Mouse (Mus musculus) limb, embryonic 12.5 days (tissue): Measurements from ENCODE around the gene Olfr746. TPM values are rescaled to one million over a fixed set of nuclear protein-coding genes. Genes with fewer than 3 reads are reported as not detected.

ENCODE experiments used
- ATAC-seq: fragments of 200-750 bp; cut with Nextera tagmentation; 2 replicates; pipeline ENCODE4 v1.8.0; 2017; ENCODE audit warnings: low read depth, moderate TSS enrichment; ENCODE audit not compliant: insufficient number of reproducible peaks, insufficient read depth, low FRiP score, low TSS enrichment
- H3K27ac ChIP-seq: fragments of 300-500 bp; sonication (generic); 2 replicates; pipeline ENCODE4 v1.5.1; 2016; ENCODE audit warnings: mild to moderate bottlenecking, moderate library complexity
- H3K27me3 ChIP-seq: fragments of 300-500 bp; sonication (generic); 2 replicates; pipeline ENCODE4 v1.6.1; 2016; ENCODE audit warnings: mild to moderate bottlenecking, moderate library complexity
- H3K36me3 ChIP-seq: fragments of 300-500 bp; sonication (generic); 2 replicates; pipeline ENCODE4 v1.6.1; 2016; ENCODE audit warnings: mild to moderate bottlenecking, moderate library complexity
- H3K4me1 ChIP-seq: fragments of 300-500 bp; sonication (generic); replicated peaks from 2 replicates; pipeline ENCODE4 v1.6.1; 2016
- H3K4me2 ChIP-seq: fragments of 300-500 bp; sonication (generic); 2 replicates; pipeline ENCODE4 v1.6.1; 2016; ENCODE audit warnings: mild to moderate bottlenecking, moderate library complexity
- H3K4me3 ChIP-seq: fragments of 300-500 bp; sonication (generic); replicated peaks from 2 replicates; pipeline ENCODE4 v1.5.1; 2016; ENCODE audit warnings: mild to moderate bottlenecking
- H3K9ac ChIP-seq: fragments of 300-500 bp; sonication (generic); replicated peaks from 2 replicates; pipeline ENCODE4 v1.6.1; 2016; ENCODE audit warnings: mild to moderate bottlenecking, moderate library complexity
- H3K9me3 ChIP-seq: fragments of 300-500 bp; sonication (generic); 2 replicates; pipeline ENCODE4 v1.6.1; 2016; ENCODE audit warnings: mild to moderate bottlenecking, moderate library complexity
- WGBS: fragments of 180-500 bp; shearing (Covaris S2); methylation state at CpG from one replicate; pipeline ENCODE4 v1.1.7; 2016; 5-methylcytosine and 5-hydroxymethylcytosine counted together
- polyA plus RNA-seq: library from polyadenylated mRNA; unstranded; fragments of >200 nt; fragmentation: Nextera tagmentation; extraction: Ambion mirVana; gene quantifications from 2 replicates; pipeline ENCODE4 v1.2.1, GENCODE M21; 2016

Olfr746 gene
- polyA plus RNA-seq = not detected in 2 replicates

DNA sequence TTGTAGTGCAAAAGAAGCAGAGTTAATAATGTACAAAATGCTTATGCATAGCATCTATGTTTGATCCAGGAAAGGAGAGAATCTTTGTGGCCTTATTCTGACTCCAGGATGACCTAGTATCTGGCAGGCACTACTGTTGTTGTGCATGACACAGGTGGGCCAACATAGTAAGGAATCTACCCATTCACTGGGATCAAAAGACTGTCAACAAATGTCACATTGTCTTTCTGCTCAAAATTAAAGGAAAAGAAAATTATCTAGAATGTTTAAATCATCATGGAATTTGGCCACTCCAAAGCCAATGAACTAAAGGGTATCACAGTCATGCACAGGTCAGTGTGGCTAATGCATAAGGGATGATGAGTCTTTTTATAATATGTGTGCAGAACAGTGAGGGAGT, at the start of gene Olfr746:
TSS of gene Olfr746 (plus strand) at position 301 of the 400 bp plus-strand sequence.
- H3K9me3 ChIP-seq = no peaks in the 10 kb centered on the region
- H3K4me1 ChIP-seq = no peaks in the 10 kb centered on the region
- no peak within 1 kb of the TSS for H3K4me2 ChIP-seq
- no peak for ATAC-seq
- H3K36me3 ChIP-seq = no peaks in the 10 kb centered on the region
- no peak within 1 kb of the TSS for H3K4me3 ChIP-seq
- H3K27ac ChIP-seq = no peak within 1 kb of the TSS
- H3K9ac ChIP-seq = no peak within 1 kb of the TSS
- H3K27me3 ChIP-seq = no peaks in the 10 kb centered on the region

DNA sequence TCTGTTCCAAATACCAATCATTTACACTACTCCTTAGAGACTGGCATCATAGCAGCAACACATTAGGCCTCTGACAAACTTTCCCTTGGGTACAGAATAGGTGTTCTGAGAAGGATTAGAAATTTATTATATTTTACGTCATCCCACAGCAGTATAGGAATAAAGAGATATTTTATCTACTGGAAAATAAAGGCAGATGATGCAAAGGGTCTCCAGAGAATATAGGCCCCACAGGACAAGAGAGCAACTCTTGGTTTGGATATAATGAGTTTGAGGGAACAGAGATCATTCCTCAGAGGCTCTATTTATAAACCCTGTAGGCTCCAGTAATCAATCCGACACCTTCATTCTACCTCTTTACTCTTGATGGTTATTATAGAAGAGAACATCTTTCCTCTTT, 32.3 kb upstream of the Olfr746 start, which contains the start of gene Olfr744:
TSS of gene Olfr744 (plus strand) at position 301 of the 400 bp plus-strand sequence.
- no peak within 1 kb of the TSS for H3K4me3 ChIP-seq
- no peaks in the 10 kb centered on the region for H3K27me3 ChIP-seq
- ATAC-seq = no peak
- no peak within 1 kb of the TSS for H3K27ac ChIP-seq
- no peaks in the 10 kb centered on the region for H3K9me3 ChIP-seq
- no peaks in the 10 kb centered on the region for H3K36me3 ChIP-seq
- H3K9ac ChIP-seq = no peak within 1 kb of the TSS
- no peaks in the 10 kb centered on the region for H3K4me1 ChIP-seq
- WGBS = 83% methylated on average over 2 of the region's 2 CpGs
- H3K4me2 ChIP-seq = no peak within 1 kb of the TSS

DNA sequence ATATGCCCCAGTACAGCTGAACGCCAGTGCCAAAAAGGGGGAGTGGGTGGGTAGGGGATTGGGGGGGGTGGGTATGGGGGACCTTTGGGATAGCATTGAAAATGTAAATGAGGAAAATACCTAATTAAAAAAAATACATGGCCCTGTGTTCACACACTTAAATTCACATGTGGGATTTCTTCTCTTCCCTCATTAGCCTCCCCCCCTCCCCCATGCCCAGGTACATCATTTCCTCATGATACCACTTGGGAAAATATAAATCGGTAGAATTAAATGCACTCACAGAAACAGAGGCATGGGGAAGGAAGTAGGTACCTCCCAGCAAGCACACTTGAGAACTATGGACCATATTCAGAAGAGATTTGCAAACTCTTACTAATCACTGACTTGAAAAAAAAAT, 7.8 kb upstream of the Olfr746 start, which contains the start of gene Olfr745:
TSS of gene Olfr745 (plus strand) at position 301 of the 400 bp plus-strand sequence.
- WGBS = 86% methylated on average over 2 of the region's 2 CpGs

GRCm38 (mm10) chr14:50693106-50693505, 46.2 kb downstream of the Olfr746 start, which contains the start of gene Olfr747:
Olfr747 (minus strand) TSS chr14:50693206.
- H3K4me1 ChIP-seq = no peaks in the 10 kb centered on the region
- no peaks in the 10 kb centered on the region for H3K9me3 ChIP-seq
- no peaks in the 10 kb centered on the region for H3K36me3 ChIP-seq
- no peak within 1 kb of the TSS for H3K27ac ChIP-seq
- no peak within 1 kb of the TSS for H3K9ac ChIP-seq
- ATAC-seq = no peak
- H3K4me2 ChIP-seq = no peak within 1 kb of the TSS
- WGBS = 85% methylated on average over 3 of the region's 3 CpGs
- H3K27me3 ChIP-seq = no peaks in the 10 kb centered on the region
- H3K4me3 ChIP-seq = no peak within 1 kb of the TSS

More for the DNA sequence above, 7.8 kb upstream of the Olfr746 start, which contains the start of gene Olfr745:
- H3K36me3 ChIP-seq = no peaks in the 10 kb centered on the region
- H3K4me3 ChIP-seq = no peak within 1 kb of the TSS
- ATAC-seq = no peak
- no peak within 1 kb of the TSS for H3K4me2 ChIP-seq
- no peak within 1 kb of the TSS for H3K27ac ChIP-seq
- no peaks in the 10 kb centered on the region for H3K27me3 ChIP-seq
- no peak within 1 kb of the TSS for H3K9ac ChIP-seq
- no peaks in the 10 kb centered on the region for H3K4me1 ChIP-seq
- no peaks in the 10 kb centered on the region for H3K9me3 ChIP-seq

Other genes starting within 250 kb of the Olfr746 start
- not detected in 2 replicates for gene Olfr738, start 239.5 kb upstream of the Olfr746 start, polyA plus RNA-seq
- gene Olfr739, start 228.5 kb upstream of the Olfr746 start, polyA plus RNA-seq = not detected in 2 replicates
- not detected in 2 replicates for gene Olfr740, start 201.5 kb upstream of the Olfr746 start, polyA plus RNA-seq
- gene Olfr741, start 174.3 kb upstream of the Olfr746 start, polyA plus RNA-seq = not detected in 2 replicates
- not detected in 2 replicates for gene Olfr742, start 143.5 kb upstream of the Olfr746 start, polyA plus RNA-seq
- gene Olfr743, start 125.2 kb upstream of the Olfr746 start, polyA plus RNA-seq = not detected in 2 replicates
- gene Olfr744, start 32.2 kb upstream of the Olfr746 start, polyA plus RNA-seq = not detected in 2 replicates
- not detected in 2 replicates for gene Olfr745, start 7.7 kb upstream of the Olfr746 start, polyA plus RNA-seq
- not detected in 2 replicates for gene Olfr747, start 46.1 kb downstream of the Olfr746 start, polyA plus RNA-seq
- gene Olfr748, start 60.3 kb downstream of the Olfr746 start, polyA plus RNA-seq = not detected in 2 replicates
- not detected in 2 replicates for gene Olfr749, start 98.0 kb downstream of the Olfr746 start, polyA plus RNA-seq
- gene Ttc5, start 138.4 kb downstream of the Olfr746 start, polyA plus RNA-seq = 91.3 and 101 TPM in 2 replicates
- gene Ccnb1ip1, start 160.6 kb downstream of the Olfr746 start, polyA plus RNA-seq = not detected in 2 replicates
- gene Parp2, start 160.8 kb downstream of the Olfr746 start, polyA plus RNA-seq = 60.3 and 64.2 TPM in 2 replicates
- gene Tep1, start 223.5 kb downstream of the Olfr746 start, polyA plus RNA-seq = 5.5 and 7.4 TPM in 2 replicates